10 mouse cellular contexts compared by ENCODE assay signal in genomic region chr7:137316181-137316925, GRCm38 (mm10). TPM values are rescaled to one million over a fixed set of nuclear protein-coding genes. Genes with fewer than 3 reads are reported as not detected.
DNase-seq lines count a peak whose midpoint lies in the region; ATAC-seq and TF ChIP-seq lines count a peak whose summit lies in the region.
"Had no signal": no experiment of that assay in that cellular context is flagged by ENCODE, and none has a peak within 500 bp of the region (broad histone marks: within the 10 kb centered on the region; RNA-seq: fewer than 3 reads in every experiment).

No protein-coding gene starts in this region.

- DNase-seq in forebrain, postnatal 0 days, result peak; percentile 54
- no peak for DNase-seq in stomach, postnatal 0 days (ENCODE audit: low spot score)
- DNase-seq in adipocyte (ENCODE audit: low spot score), result no peak
- no peak for DNase-seq in spleen, postnatal 4 days (ENCODE audit: low spot score in 2 of 2)
- no peak for DNase-seq in thymus, postnatal 10 days (ENCODE audit: low spot score in 2 of 2)
- DNase-seq: lung, adult 2 months; spleen, adult 18-20 months had no signal

- H3K9ac ChIP-seq in intestine, embryonic 15.5 days, result no peak overlapping the region
- H3K9ac ChIP-seq in intestine, embryonic 16.5 days (ENCODE audit: low read depth, low read length), result no peak overlapping the region
- H3K9ac ChIP-seq in forebrain, postnatal 0 days, result no peak overlapping the region
- peak overlapping the region; percentile 8; the same call in 1 of the 2 replicates for H3K9ac ChIP-seq in limb, embryonic 15.5 days
- H3K9ac ChIP-seq in stomach, postnatal 0 days (ENCODE audit: low read length), result no peak overlapping the region

- TF ChIP-seq CTCF in forebrain, postnatal 0 days (IDR thresholded peaks at IDR 0.05; ENCODE audit: low read depth), result no peak
- no peak for TF ChIP-seq CTCF in stomach, postnatal 0 days (IDR thresholded peaks at IDR 0.05; ENCODE audit: low read depth)

- no peaks in the 10 kb centered on the region for H3K36me3 ChIP-seq in intestine, embryonic 15.5 days
- no peaks in the 10 kb centered on the region for H3K36me3 ChIP-seq in intestine, embryonic 16.5 days (ENCODE audit: control insufficient read depth, insufficient read depth, low read length)
- H3K36me3 ChIP-seq in forebrain, postnatal 0 days (ENCODE audit: insufficient read depth), result no peaks in the 10 kb centered on the region
- no peaks in the 10 kb centered on the region for H3K36me3 ChIP-seq in limb, embryonic 15.5 days
- no peaks in the 10 kb centered on the region for H3K36me3 ChIP-seq in stomach, postnatal 0 days (ENCODE audit: control insufficient read depth, insufficient read depth, low read length)

- no peak overlapping the region for H3K27ac ChIP-seq in intestine, embryonic 15.5 days
- H3K27ac ChIP-seq in intestine, embryonic 16.5 days (ENCODE audit: low read length), result no peak overlapping the region
- H3K27ac ChIP-seq in forebrain, postnatal 0 days (ENCODE audit: low read depth, low read length), result no peak overlapping the region
- H3K27ac ChIP-seq in limb, embryonic 15.5 days, result peak overlapping the region; percentile 78
- H3K27ac ChIP-seq in stomach, postnatal 0 days (replicated peaks), result no peak overlapping the region

- peaks cover 89% of the 10 kb centered on the region for H3K27me3 ChIP-seq in intestine, embryonic 15.5 days (replicated peaks)
- peaks cover 88% of the 10 kb centered on the region for H3K27me3 ChIP-seq in intestine, embryonic 16.5 days (replicated peaks; ENCODE audit: control insufficient read depth, insufficient read depth, low read length)
- H3K27me3 ChIP-seq in forebrain, postnatal 0 days (ENCODE audit: insufficient read depth, low read length), result peaks cover 91% of the 10 kb centered on the region
- peaks cover 87% of the 10 kb centered on the region for H3K27me3 ChIP-seq in limb, embryonic 15.5 days
- H3K27me3 ChIP-seq in stomach, postnatal 0 days (ENCODE audit: control insufficient read depth, insufficient read depth, low read length), result peaks cover 33% of the 10 kb centered on the region

- no peak for ATAC-seq in intestine, embryonic 15.5 days
- no peak for ATAC-seq in intestine, embryonic 16.5 days
- ATAC-seq in forebrain, postnatal 0 days, result no peak
- ATAC-seq in limb, embryonic 15.5 days (ENCODE audit: insufficient number of reproducible peaks, low FRiP score, low TSS enrichment, low read depth), result no peak
- no peak for ATAC-seq in stomach, postnatal 0 days (ENCODE audit: low FRiP score, low TSS enrichment)

- H3K4me1 ChIP-seq in intestine, embryonic 15.5 days (replicated peaks), result peaks cover 41% of the 10 kb centered on the region
- peaks cover 21% of the 10 kb centered on the region for H3K4me1 ChIP-seq in intestine, embryonic 16.5 days (ENCODE audit: control insufficient read depth, insufficient read depth, low read length)
- H3K4me1 ChIP-seq in forebrain, postnatal 0 days (ENCODE audit: insufficient read depth), result no peaks in the 10 kb centered on the region
- H3K4me1 ChIP-seq in limb, embryonic 15.5 days, result peaks cover 69% of the 10 kb centered on the region
- H3K4me1 ChIP-seq in stomach, postnatal 0 days (replicated peaks; ENCODE audit: control insufficient read depth, insufficient read depth), result no peaks in the 10 kb centered on the region; the same call in 1 of the 2 replicates

- peak overlapping the region; percentile 38; the same call in 1 of the 2 replicates for H3K4me2 ChIP-seq in intestine, embryonic 15.5 days (replicated peaks)
- H3K4me2 ChIP-seq in intestine, embryonic 16.5 days (ENCODE audit: low read depth, low read length), result no peak overlapping the region
- H3K4me2 ChIP-seq in forebrain, postnatal 0 days (ENCODE audit: low read depth), result no peak overlapping the region
- H3K4me2 ChIP-seq in limb, embryonic 15.5 days, result peak overlapping the region; percentile 44
- H3K4me2 ChIP-seq in stomach, postnatal 0 days (replicated peaks; ENCODE audit: low read depth), result no peak overlapping the region

- TF ChIP-seq EP300 in stomach, postnatal 0 days (optimal IDR thresholded peaks at IDR 0.05), result no peak

- H3K9me3 ChIP-seq in intestine, embryonic 15.5 days, result no peaks in the 10 kb centered on the region
- no peaks in the 10 kb centered on the region for H3K9me3 ChIP-seq in intestine, embryonic 16.5 days (ENCODE audit: control insufficient read depth, low read length)
- H3K9me3 ChIP-seq in forebrain, postnatal 0 days (ENCODE audit: low read length), result no peaks in the 10 kb centered on the region
- H3K9me3 ChIP-seq in limb, embryonic 15.5 days, result no peaks in the 10 kb centered on the region
- no peaks in the 10 kb centered on the region for H3K9me3 ChIP-seq in stomach, postnatal 0 days (ENCODE audit: control insufficient read depth, low read length)

- H3K4me3 ChIP-seq in intestine, embryonic 15.5 days (replicated peaks), result no peak overlapping the region
- no peak overlapping the region for H3K4me3 ChIP-seq in intestine, embryonic 16.5 days (ENCODE audit: low read length)
- no peak overlapping the region for H3K4me3 ChIP-seq in forebrain, postnatal 0 days (ENCODE audit: low read depth, low read length)
- peak overlapping the region; percentile 69 for H3K4me3 ChIP-seq in limb, embryonic 15.5 days
- 0 out of 2 replicates have a peak overlapping the region, but pooled peaks have one; percentile 10 for H3K4me3 ChIP-seq in stomach, postnatal 0 days (ENCODE audit: low read depth, low read length)

- 4% methylated on average over 20 of the region's 20 CpGs for WGBS in intestine, embryonic 15.5 days
- 7% methylated on average over 20 of the region's 20 CpGs for WGBS in intestine, embryonic 16.5 days
- WGBS in forebrain, postnatal 0 days, result 1% methylated on average over 20 of the region's 20 CpGs
- 8% methylated on average over 20 of the region's 20 CpGs for WGBS in limb, embryonic 15.5 days
- 8% methylated on average over 20 of the region's 20 CpGs for WGBS in stomach, postnatal 0 days

RNA-seq across cellular contexts. Expression of gene Ebf3, which starts 2.1 kb away (rescaled TPM):
- polyA plus RNA-seq in intestine, embryonic 15.5 days (2015; fragmentation: Nextera tagmentation; extraction: Ambion mirVana), result 0.88 and 1.3 TPM in 2 replicates
- 0.22 and 0.43 TPM in 2 replicates for polyA plus RNA-seq in intestine, embryonic 16.5 days (2015; fragmentation: Nextera tagmentation; extraction: Ambion mirVana)
- total RNA-seq in forebrain, postnatal 0 days (2014; rRNA removed), result 5.8 and 14.0 TPM in 2 replicates
- 0.39 and 0.67 TPM in 2 replicates for polyA plus RNA-seq in forebrain, postnatal 0 days (2015; fragmentation: Nextera tagmentation; extraction: Ambion mirVana)
- 4.7 and 8.1 TPM in 2 replicates for polyA plus RNA-seq in limb, embryonic 15.5 days (2015; fragmentation: Nextera tagmentation; extraction: Ambion mirVana)
- polyA plus RNA-seq in stomach, postnatal 0 days (2015; fragmentation: Nextera tagmentation; extraction: Ambion mirVana), result 0.58 and 0.65 TPM in 2 replicates

Comparison
In these comparisons a context has a peak if more than half of its experiments do, and no peak if none do; other contexts are left out.
1. H3K4me2 ChIP-seq: peak in intestine, embryonic 15.5 days (single experiment) and limb, embryonic 15.5 days (single experiment); none in intestine, embryonic 16.5 days (single experiment), forebrain, postnatal 0 days (single experiment) and stomach, postnatal 0 days (single experiment).
2. H3K4me3 ChIP-seq: peak in limb, embryonic 15.5 days (single experiment) and stomach, postnatal 0 days (single experiment); none in intestine, embryonic 15.5 days (single experiment), intestine, embryonic 16.5 days (single experiment) and forebrain, postnatal 0 days (single experiment).